Mouse (Mus musculus) stomach, postnatal 0 days (tissue): ENCODE data around the gene Cd93.

ENCODE experiments used
- CTCF ChIP-seq: IDR thresholded peaks from 2 replicates; pipeline ENCODE4 v1.5.1; 2016; ENCODE audit warnings: antibody characterized with exemption, low read depth, mild to moderate bottlenecking, moderate library complexity
- EP300 ChIP-seq: optimal IDR thresholded peaks from 2 replicates; pipeline ENCODE3; 2016; ENCODE audit warnings: antibody characterized with exemption

DNA sequence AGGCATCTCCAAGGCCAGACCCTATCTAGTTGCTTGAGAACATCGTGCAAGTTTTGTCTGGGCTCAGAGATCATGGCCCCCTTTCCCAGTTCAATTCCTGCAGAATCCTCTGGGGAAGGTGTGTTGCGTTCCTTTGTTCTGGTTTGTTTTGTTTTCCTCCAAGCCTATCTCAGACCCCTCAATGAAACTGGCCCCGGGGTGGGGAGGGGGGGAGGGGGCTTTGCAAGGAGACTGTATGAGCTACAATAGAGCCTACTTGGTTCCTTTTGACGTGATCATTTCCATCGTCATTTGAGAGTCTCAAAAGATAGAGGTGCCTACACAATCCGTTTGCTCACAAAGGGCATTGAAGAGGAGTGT lies 34.6 kb downstream of the Cd93 start:
- no peak for TF ChIP-seq CTCF
- TF ChIP-seq EP300: no peak
